Mouse (Mus musculus): ENCODE data around the gene Pphln1.
"Not testable (repeated sequence)": the region's sequence is repeated elsewhere in the genome, so short reads cannot be mapped to it uniquely, and the experiment has no call there.

Pphln1 gene

DNA sequence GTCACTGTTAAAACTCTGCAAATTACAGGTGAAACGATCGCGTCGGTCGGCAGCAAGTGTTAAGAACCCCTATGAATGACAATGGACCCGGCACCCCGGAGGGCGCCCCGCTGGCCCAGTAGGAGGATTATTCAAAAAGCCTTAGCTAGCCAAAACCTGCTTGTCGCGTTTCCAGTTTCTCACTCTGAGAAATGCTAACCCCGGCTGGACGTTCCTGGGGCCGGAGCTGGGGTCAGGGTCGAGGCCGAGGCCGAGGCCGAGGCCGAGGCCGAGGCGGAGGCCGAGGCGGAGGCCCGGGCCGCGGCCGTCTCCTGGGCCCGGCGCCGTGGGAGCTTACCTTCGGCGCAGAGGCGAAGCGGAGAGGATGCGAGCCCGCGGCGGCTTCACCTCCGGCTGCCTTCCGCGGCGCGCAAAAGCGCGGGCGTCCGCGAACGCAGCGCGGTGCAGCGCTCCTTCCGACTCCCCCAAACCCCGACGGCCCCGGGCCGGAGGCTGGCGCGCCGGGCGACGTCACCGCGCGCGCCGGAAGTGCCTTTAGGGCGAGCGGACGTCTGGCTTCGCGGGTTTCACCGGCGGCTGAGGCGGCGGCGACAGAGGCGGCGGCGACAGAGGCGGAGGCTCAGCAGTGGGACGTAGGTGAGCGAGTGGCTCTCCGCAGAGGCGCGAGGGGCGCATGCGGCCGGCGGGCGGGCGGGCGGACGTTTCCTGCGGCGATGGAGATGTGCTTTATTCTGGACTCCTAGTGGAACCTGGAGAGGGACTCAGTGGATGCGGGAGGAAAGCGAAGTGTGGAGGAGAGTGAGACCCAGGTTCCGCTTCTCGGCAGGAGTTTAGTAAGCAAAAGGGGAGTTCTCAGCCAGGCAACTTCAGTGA, at the start of gene Pphln1, which contains the start of gene Zcrb1:
Pphln1 (plus strand) TSS at position 525 of the 873 bp plus-strand sequence.
Zcrb1 (minus strand) TSS at position 509 of the 873 bp plus-strand sequence.
- CTCF ChIA-PET = interaction anchor here (0.6 kb wide), 1 partner anchor 85 kb away, joined by 3 read pairs; no protein-coding TSS in a partner anchor

DNA sequence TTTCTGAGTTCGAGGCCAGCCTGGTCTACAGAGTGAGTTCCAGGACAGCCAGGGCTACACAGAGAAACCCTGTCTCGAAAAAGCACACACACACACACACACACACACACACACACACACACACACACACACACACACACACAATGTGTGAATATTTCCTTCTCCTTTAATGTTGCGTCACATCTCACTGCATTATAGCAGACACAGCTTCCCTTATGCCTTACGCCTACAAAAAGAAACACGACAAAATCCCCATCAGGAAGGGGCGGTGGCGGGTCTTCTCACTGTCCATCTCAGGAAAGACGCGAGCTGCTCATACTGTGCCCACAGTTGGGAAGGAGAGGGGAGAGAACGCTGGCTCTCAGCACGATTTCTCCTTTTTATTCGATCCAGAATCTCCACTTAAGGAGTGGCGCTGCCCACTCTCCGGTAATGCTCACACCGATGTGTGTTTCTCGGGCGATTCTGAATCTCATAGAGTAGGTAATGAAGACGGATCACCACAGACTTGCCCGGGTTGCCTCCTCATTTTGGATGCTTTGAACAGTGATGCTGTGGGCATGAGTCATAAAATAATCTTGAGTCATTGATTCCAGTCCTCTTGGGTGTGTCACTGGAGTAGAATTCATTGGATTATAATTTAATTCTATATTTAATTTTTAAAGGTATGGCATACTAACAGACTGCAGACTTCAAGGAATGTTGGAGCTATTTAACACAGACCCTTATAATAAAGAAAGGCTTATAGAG, 39.6 kb upstream of the Pphln1 start:
- CTCF ChIA-PET = no interaction called here

DNA sequence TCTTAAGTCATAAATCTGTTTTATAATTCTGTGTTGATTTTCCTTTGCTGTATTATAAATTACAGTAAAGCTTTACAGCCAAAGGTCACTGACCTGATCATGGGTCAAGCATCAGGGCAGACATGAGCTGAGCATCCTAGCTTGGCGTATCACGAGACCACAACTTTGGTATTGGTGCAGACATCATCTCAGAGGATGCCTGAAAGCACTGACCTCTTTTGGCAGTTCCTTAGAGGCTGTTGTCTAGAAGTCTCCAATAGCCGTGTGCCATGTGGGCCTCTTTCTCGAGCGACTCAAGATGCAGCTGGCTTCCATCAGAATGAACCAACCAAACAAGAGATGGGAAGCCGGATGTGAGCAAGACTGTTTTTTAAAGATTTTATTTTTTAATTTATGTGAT, 32.6 kb upstream of the Pphln1 start:
- CTCF ChIA-PET = interaction anchor here (0.6 to 0.7 kb wide), 2 partner anchors 39 to 74 kb away, joined by 3 read pairs; no protein-coding TSS in a partner anchor

DNA sequence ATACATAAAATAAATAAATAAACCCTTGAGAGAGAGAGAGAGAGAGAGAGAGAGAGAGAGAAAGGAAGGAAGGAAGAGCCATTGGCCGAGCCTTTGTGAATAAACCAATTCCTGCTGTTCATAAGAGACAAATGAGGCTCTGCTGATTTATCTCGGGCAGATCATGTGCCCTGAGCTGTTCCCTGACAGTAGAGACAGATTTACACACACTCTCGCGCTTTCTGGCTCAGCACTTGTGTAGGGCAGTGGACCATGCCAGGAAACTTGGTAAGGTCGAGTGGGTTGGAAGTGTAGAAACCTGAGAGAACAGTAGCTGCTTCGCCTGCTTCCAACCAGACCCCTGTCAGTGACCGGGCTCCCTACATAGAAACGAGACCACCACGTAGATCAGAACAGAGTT, 29.6 kb upstream of the Pphln1 start:
- CTCF ChIA-PET = interaction anchor here (0.6 kb wide), 1 partner anchor 8 kb away, joined by 3 read pairs; no protein-coding TSS in a partner anchor

DNA sequence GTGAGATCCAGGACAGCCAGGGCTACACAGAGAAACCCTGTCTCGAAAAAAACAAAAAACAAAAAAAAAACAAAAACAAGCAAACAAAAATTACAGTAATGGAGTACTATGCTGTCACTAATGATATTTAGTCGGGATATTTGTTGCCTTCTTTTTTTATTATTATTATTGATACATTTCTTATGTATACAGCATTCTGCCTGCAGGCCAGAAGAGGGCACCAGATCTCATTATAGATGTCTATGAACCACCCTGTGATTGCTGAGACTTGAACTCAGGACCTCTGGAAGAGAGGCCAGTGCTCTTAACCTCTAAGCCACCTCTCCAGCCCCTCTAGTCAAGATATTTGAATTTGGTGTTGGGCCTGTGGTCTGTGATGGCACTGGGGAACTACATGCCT, 26.3 kb upstream of the Pphln1 start:
- CTCF ChIA-PET = interaction anchor here (0.7 kb wide), 1 partner anchor 12 kb away, joined by 6 read pairs; no protein-coding TSS in a partner anchor

DNA sequence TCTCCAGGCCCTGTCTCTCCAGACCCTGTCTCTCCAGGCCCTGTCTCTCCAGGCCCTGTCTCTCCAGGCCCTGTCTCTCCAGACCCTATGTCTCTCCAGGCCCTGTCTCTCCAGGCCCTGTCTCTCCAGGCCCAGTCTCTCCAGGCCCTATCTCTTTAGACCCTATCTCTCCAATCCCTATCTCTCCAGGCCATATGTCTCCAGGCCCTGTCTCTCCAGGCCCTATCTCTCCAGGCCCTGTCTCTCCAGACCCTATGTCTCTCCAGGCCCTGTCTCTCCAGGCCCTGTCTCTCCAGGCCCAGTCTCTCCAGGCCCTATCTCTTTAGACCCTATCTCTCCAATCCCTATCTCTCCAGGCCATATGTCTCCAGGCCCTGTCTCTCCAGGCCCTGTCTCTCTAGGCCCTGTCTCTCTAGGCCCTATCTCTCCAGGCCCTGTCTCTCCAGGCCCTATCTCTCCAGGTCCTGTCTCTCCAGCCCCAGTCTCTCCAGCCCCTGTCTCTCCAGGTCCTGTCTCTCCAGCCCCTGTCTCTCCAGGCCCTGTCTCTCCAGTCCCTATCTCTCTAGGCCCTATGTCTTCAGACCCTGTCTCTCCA, 25.5 kb upstream of the Pphln1 start:
- CTCF ChIA-PET = not testable (repeated sequence)

DNA sequence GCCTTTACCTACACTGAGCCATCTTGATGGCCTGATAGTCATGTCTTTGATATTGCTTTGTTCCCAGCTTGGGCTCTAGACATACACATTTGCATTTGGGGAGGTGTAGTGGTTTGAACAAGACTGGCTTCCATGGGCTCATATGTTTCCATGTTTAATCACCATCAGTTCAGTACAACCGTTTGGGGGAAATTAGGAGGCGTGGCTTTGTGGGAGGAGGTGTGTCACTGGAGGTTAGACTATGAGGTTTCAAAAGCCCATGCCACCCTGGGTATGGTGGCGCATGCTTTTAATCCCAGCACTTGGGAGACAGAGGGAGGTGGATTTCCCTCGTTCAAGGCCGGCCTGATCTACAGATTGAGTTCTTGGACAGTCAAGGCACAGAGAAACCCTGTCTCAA, 22.5 kb upstream of the Pphln1 start:
- CTCF ChIA-PET = no interaction called here

DNA sequence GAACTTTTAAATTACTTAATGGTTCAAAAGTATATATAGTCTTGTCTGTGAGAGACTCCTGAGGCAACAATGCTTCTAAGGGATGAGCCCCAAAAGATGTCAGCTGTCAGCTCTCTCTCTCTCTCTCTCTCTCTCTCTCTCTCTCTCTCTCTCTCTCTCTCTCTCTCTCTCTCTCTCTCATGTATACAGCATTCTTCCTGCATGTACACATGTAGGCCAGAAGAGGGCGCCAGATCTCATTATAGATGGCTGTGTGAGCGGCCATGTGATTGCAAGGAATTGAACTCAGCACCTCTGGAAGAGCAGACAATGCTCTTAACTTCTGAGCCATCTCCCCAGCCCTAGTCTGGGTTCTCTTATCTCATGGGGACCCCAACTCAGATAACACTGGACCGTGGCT, 19.0 kb upstream of the Pphln1 start:
- CTCF ChIA-PET = no interaction called here

DNA sequence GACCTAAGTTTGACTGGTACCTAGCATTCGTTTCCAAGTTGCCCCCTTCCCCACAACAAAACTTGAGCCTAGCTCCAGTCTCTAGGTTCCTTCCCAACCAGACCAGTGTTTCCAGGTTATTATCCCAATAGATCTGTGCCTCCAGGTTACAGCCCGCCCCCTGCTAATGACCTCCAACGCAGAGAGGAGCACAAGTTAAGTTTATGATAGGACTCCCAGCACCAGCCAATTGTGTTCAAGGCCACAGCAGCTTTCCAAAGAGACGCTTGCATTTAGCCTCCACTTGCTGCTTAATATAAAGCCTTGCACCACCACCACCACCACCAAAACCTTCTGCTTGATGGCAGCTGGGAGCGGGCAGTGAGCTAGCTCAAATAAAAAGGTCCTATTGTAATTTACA, 16.8 kb upstream of the Pphln1 start:
- CTCF ChIA-PET = no interaction called here

DNA sequence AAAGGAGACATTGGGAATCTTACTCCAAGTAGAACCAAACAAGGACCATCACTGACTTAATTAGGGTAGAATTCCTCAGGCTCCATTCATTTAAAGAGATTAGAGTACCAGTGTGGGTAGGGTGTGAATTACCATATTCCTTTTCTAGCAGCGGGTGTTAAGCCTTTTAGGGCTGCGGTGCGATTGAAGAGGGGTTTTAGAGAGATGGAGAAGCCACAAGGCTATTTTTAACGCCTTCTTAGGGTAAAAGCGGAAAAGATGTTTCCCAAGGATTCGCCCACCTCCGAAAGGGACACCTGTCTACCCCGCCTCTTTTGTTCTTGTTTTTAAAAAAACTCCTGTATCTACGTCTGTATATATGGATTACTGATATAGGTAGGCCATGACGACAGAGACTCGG, 881 bp upstream of the Pphln1 start:
- CTCF ChIA-PET = interaction anchor here (0.6 kb wide), 1 partner anchor 85 kb away, joined by 3 read pairs; no protein-coding TSS in a partner anchor

DNA sequence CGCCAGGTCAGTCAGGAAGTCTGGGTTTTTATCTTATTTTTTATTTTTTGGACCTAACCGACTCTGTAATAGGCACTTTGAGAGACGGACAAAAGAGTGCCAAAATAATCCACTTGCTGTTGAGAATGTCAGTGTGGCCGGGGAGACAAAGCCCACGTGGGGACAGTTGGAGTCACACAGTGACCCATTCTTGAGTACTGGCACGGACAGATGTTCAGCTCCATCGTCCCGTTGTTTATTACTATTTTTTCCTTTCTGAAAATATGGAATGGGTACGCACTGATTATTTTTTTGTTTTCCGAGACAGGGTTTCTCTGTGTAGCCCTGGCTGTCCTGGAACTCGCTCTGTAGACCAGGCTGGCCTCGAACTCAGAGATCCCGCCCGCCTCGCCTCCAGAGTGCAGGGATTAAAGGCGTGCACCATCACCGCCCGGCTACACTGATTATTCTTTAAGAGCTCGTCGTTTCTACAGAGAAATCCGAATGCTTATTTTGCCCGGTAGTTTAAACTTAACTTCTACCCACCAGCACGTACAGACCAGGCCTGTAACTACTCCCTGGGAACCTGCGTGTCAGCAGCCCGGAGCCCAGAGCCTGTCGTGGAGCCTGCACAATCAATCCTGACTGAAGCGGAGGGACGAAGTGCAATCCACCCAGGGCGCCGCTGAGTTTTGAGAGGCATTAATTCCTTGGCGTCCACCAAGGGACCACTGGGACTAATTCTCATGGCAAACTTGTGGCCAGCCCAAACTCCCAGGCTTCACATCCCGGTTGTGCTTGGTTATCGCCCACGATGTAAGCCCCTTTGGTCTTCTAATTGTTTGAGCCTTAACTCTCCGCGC, 770 bp downstream of the Pphln1 start:
- CTCF ChIA-PET = no interaction called here

DNA sequence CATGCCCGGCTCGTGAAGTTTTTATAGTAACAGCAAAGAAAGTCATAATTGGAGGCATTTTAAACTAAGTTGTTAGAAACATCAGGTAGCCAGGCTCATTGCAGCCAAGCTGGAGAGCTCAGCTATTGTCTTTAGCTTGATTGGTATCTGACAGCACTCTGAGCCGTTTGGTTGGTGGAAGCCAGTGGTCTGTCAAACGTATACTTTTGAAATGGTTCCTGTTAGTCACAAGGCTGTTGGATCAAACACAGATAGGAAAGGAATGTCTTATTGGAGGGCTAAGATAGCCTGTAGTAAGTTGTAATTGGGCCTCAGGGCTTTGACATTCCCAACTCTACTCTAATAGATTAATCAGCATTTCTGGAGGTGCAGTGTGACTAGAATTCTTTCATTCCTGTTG, 3.3 kb downstream of the Pphln1 start:
- CTCF ChIA-PET = no interaction called here

DNA sequence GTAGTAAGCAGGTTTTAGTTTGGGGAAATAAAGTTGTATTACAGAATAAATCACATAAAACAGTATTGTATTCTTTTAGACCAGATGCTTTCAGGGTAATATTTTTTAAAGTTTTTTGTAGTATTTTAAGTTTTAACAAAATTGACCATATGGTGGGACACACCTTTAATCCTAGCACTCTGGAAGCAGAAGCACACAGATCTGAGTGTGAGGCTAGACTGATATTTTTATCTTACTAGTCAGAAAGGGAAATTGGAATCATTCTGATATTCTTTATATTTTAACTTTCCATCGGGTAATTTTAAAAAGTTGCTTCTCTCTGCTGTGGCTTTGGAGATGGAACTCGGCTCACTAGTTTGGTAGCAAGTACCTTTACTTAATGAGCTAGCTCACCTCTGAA, 4.6 kb downstream of the Pphln1 start:
- CTCF ChIA-PET = no interaction called here

DNA sequence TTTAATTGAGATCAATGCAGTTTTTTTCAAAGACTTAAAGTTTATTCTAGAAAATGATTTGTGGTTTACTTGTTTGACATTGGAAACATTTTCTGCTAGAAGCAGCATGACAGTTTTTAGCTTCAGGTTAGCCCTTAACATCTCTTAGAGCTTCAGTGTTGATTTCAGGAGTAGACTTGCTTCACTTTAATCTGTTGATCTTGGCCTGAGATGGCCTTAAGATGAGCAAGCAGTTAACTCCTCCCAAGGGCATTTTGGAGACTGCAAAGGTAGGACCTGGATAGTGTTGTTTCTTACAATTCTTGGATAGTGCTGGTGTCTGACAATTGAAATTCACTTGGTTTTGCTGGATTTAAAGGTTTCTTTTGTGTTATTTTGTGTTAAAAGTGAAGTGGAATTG, 6.7 kb downstream of the Pphln1 start:
- CTCF ChIA-PET = interaction anchor here (0.6 kb wide), 1 partner anchor 40 kb away, joined by 3 read pairs; no protein-coding TSS in a partner anchor

DNA sequence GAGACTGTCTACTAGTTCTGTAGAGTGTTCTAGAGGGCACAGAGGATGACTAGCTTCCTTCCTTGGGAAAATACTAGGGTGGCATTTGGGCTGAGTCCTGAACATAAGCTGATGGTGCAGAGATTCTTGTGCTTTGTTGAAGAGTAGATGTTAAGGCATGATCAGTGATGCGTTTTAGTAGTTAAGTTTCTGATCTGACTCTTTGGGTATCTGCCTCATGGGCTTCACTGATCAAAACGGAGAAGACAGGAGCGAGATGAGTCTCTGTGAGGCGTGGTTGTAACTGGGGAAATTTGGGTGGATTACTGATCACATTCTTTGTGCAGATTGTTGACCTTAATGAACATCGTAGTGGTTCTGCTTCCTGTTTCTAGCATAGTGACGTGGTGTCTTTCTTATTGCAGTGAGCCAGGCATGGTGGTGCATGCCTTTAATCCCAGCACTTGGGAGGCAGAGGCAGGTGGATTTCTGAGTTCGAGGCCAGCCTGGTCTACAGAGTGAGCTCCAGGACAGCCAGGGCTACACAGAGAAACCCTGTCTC, 7.4 kb downstream of the Pphln1 start:
- CTCF ChIA-PET = no interaction called here

DNA sequence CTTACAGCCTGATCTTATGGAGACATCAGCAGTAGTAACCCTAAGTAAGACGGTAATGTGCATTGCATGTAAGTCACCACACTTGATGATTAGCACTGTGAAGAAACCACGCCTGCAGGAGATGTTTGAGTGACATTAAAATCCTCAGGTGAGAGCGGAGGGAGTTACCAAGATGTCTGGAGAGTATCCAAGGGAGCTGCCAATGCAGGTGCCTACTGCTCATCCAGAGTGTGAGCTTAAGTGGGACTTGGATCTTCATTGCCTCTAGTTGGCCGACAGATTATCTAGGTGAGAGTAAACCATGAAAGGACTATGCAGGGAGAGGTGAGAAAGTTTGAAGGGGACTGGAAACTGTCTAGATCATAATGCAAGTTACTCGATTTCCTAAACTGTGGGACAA, 8.3 kb downstream of the Pphln1 start:
- CTCF ChIA-PET = no interaction called here

DNA sequence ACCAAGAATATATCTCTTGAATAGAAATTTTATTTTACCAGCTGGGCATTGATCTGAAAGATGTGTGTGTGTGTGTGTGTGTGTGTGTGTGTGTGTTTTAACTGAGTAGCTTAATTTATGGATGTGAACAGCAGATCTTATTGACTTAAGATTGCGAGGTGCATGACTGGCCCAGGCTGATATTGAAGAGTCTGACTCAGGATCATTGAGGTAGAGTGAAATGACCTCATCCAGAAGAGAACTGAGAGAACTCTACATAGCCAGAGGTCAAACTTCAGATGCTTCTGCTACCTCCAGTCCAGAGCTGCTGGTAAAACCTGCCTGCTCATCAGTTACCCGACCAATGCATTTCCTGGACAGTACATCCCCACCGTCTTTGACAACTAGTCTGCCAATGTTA, 14.3 kb downstream of the Pphln1 start:
- CTCF ChIA-PET = no interaction called here

DNA sequence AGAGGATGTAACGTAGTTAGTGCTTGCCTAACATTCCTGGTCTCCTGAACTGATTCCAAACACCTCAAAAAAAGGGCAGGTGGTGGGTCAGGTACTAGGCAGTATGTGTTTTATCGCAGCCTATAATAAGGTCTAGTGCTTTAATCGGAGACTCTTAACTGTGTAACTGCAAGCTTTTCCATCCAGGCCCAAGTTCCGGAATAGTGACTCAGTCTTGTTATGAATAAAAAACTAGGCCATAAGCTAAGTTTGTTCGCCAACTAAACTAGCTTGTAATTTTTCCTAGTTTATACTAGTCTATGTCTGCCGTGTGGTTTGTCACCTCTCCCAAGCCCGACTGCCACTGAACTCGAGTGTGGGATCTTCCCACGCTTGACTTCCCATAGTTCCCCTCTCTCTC, 16.3 kb downstream of the Pphln1 start:
- CTCF ChIA-PET = interaction anchor here (0.6 to 0.7 kb wide), 2 partner anchors 23 to 147 kb away, joined by 3 to 5 read pairs; no protein-coding TSS in a partner anchor

DNA sequence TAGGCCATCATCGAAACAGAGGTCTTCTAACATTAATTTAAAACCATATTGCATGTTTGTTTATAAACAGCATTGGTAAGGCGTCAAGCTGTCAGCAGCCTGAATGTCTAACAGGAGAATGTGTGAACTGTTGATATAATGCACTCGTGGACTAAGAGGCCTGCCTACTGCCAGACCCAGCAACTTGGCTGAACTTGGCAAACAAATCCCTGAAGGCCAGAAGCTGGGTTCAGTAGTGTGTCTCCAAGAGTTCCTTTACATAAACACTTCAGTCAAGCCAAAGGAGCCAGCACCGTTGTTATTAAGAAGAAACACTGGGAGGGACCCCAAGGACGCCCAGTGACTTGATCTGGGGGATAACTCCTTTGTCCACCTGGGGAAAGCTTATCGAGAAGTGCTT, 18.1 kb downstream of the Pphln1 start:
- CTCF ChIA-PET = no interaction called here

DNA sequence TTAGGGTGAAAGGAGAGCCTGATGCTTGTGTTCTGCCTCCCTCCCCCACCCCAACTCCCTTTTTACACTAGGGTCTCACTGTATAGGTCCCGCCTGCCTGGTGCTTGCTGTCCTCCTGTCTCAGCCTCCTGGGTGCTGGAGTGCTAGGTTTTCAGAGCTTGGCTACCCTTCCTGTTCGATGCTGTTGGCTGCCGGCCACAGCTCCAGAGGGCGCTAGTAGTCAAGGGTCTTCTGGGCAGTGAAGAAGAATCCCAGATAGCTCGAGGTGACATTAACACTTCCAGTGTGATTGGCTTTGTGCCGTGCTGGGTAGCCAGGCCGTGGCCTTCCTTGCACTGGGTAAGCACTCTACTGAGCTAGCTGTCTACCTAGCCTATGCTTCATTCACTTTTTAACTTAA, 22.4 kb downstream of the Pphln1 start:
- CTCF ChIA-PET = no interaction called here

DNA sequence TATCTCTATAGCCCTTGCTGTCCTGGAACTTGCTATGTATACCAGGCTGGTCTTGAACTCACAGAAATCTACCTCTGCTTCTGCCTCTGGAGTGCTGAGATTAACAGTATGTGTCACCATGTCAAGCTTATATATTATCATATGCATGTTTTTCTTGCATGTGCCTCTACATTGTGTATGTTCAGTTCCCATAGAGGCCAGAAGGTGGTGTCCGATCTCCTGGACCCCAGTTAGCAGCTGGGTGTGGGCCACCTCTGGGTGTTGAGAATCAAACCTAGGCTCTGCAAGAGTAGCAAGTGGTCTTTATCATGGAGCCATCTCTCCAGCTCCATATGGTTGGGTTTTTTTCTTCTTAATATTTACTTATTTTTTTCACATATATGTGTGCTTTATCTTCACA, 24.4 kb downstream of the Pphln1 start:
- CTCF ChIA-PET = no interaction called here

Data from spleen, embryonic (tissue).